Mouse (Mus musculus) liver, embryonic 14.5 days (tissue): ENCODE results near the gene Klhl15.

ENCODE experiments used
- CTCF ChIP-seq: IDR thresholded peaks from 2 replicates; pipeline ENCODE4 v1.5.1; 2016; ENCODE audit warnings: antibody characterized with exemption, low read depth, control low read depth
- EP300 ChIP-seq: IDR thresholded peaks from 2 replicates; pipeline ENCODE4 v1.6.1; 2016; ENCODE audit warnings: antibody characterized with exemption, low read depth

GRCm38 (mm10) chrX:94302928-94303327 lies 68.5 kb downstream of the Klhl15 start:
- TF ChIP-seq CTCF, result no peak
- TF ChIP-seq EP300, result no peak
